Mouse (Mus musculus) limb, embryonic 14.5 days (tissue): ENCODE measurements at regions not wholly inside any gene's neighbourhood (a gene's known extent, or its start where the extent isn't known, plus 50 kb on each side); places are given as distances from the start of the nearest gene placed in this dataset.

ENCODE experiments used
- ATAC-seq: fragments of 200-750 bp; cut with Nextera tagmentation; 2 replicates; pipeline ENCODE4 v1.8.0; 2017; ENCODE audit warnings: low read depth, moderate number of reproducible peaks, moderate TSS enrichment; ENCODE audit not compliant: low FRiP score
- DNase-seq: peaks from one replicate; pipeline ENCODE4 v3.0.0-alpha.2; 2015; ENCODE audit warnings: low spot score
- H3K27ac ChIP-seq: fragments of 300-500 bp; sonication (generic); replicated peaks from 2 replicates; pipeline ENCODE4 v1.5.1; 2014; ENCODE audit warnings: low read depth, mild to moderate bottlenecking, low read length, moderate library complexity, mixed read lengths
- H3K27me3 ChIP-seq: fragments of 300-500 bp; sonication (generic); 2 replicates; pipeline ENCODE4 v1.6.1; 2014; ENCODE audit warnings: low read length, mixed read lengths; ENCODE audit not compliant: control insufficient read depth, insufficient read depth
- H3K36me3 ChIP-seq: fragments of 300-500 bp; sonication (generic); 2 replicates; pipeline ENCODE4 v1.6.1; 2014; ENCODE audit warnings: mild to moderate bottlenecking, low read length, moderate library complexity, mixed read lengths; ENCODE audit not compliant: control insufficient read depth, insufficient read depth
- H3K4me1 ChIP-seq: fragments of 300-500 bp; sonication (generic); 2 replicates; pipeline ENCODE4 v1.6.1; 2014; ENCODE audit warnings: antibody characterized with exemption, low read length, mixed read lengths; ENCODE audit not compliant: control insufficient read depth, insufficient read depth
- H3K4me2 ChIP-seq: fragments of 300-500 bp; sonication (generic); replicated peaks from 2 replicates; pipeline ENCODE4 v1.6.1; 2014; ENCODE audit warnings: low read depth, mild to moderate bottlenecking, low read length, moderate library complexity; ENCODE audit not compliant: severe bottlenecking
- H3K4me3 ChIP-seq: fragments of 300-500 bp; sonication (generic); replicated peaks from 2 replicates; pipeline ENCODE4 v1.5.1; 2014; ENCODE audit warnings: low read length
- H3K9ac ChIP-seq: fragments of 300-500 bp; sonication (generic); 2 replicates; pipeline ENCODE4 v1.6.1; 2014; ENCODE audit warnings: mild to moderate bottlenecking, low read depth, low read length, moderate library complexity; ENCODE audit not compliant: severe bottlenecking
- H3K9me3 ChIP-seq: fragments of 300-500 bp; sonication (generic); 2 replicates; pipeline ENCODE4 v1.6.1; 2016; ENCODE audit warnings: low read length; ENCODE audit not compliant: control insufficient read depth
- POLR2A ChIP-seq: fragments of 200-500 bp; IDR thresholded peaks from 2 replicates; pipeline ENCODE4 v1.8.0; 2012; ENCODE audit warnings: inconsistent platforms, mild to moderate bottlenecking, moderate library complexity, borderline replicate concordance; ENCODE audit not compliant: insufficient read depth, insufficient read length; ENCODE audit errors: extremely low read depth
- WGBS: fragments of 180-500 bp; shearing (Covaris S2); extraction: QIAGEN DNeasy Blood & Tissue Kit; methylation state at CpG from one replicate; pipeline ENCODE4 v1.1.7; 2014; 5-methylcytosine and 5-hydroxymethylcytosine counted together

- Histone ChIP-seq H3K9ac (no peak overlapping the region), H3K4me3 (no peak overlapping the region), H3K4me2 (no peak overlapping the region), H3K27ac (no peak overlapping the region), H3K27me3 (no peaks in the 10 kb centered on the region), H3K36me3 (no peaks in the 10 kb centered on the region), H3K9me3 (no peaks in the 10 kb centered on the region), H3K4me1 (no peaks in the 10 kb centered on the region)
- no peak for TF ChIP-seq POLR2A
- WGBS: 81% methylated on average over 4 of the region's 4 CpGs
- no peak for ATAC-seq
- DNase-seq: no peak
Observed at GRCm38 (mm10) chr9:112560226-112560625, 324.5 kb upstream of the Arpp21 start.

GRCm38 (mm10) chr9:112537924-112538323 is 302.2 kb upstream of the Arpp21 start:
- Histone ChIP-seq H3K27ac (no peak overlapping the region), H3K4me2 (no peak overlapping the region), H3K4me3 (no peak overlapping the region), H3K27me3 (no peaks in the 10 kb centered on the region), H3K4me1 (no peaks in the 10 kb centered on the region), H3K36me3 (no peaks in the 10 kb centered on the region), H3K9ac (no peak overlapping the region), H3K9me3 (no peaks in the 10 kb centered on the region)
- ATAC-seq: no peak
- DNase-seq: no peak
- no peak for TF ChIP-seq POLR2A
- 84% methylated on average over 2 of the region's 2 CpGs for WGBS

GRCm38 (mm10) chr9:112525377-112525776 is 289.6 kb upstream of the Arpp21 start:
- TF ChIP-seq POLR2A: no peak
- H3K36me3 ChIP-seq: no peaks in the 10 kb centered on the region
- no peaks in the 10 kb centered on the region for H3K4me1 ChIP-seq
- 85% methylated on average over 5 of the region's 5 CpGs for whole genome bisulfite sequencing
- H3K9ac ChIP-seq: no peak overlapping the region
- H3K27me3 ChIP-seq: no peaks in the 10 kb centered on the region
- H3K4me2 ChIP-seq: no peak overlapping the region
- H3K27ac ChIP-seq: no peak overlapping the region
- DNase-seq (no peak), ATAC-seq (no peak)
- no peak overlapping the region for H3K4me3 ChIP-seq
- no peaks in the 10 kb centered on the region for H3K9me3 ChIP-seq

DNA sequence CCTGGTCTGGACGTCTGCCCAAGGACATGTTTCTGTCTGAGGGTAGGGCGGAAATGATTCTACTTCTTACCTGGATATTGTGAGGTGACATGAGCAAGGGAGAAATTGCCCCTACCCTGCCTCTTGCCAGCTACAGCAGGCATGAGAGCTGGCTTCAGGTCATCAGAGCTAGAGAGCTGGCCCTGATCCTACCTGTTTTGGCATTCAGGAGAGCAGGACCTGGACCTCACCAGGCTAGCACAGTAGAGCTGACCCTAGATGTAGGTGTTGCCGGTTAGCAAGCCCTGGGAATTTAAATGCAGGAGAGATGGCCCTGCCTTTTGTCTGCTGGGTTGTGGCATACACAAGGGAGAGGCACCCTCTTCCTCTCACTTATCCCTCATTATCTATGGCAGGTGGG is 287.5 kb upstream of the Arpp21 start:
- no peak for ATAC-seq
- H3K9me3 ChIP-seq: no peaks in the 10 kb centered on the region
- WGBS: 79% methylated on average over 3 of the region's 3 CpGs
- no peaks in the 10 kb centered on the region for H3K4me1 ChIP-seq
- TF ChIP-seq POLR2A: no peak
- no peak overlapping the region for H3K4me2 ChIP-seq
- DNase-seq: no peak
- H3K4me3 ChIP-seq: no peak overlapping the region
- no peak overlapping the region for H3K27ac ChIP-seq
- H3K27me3 ChIP-seq: no peaks in the 10 kb centered on the region
- H3K9ac ChIP-seq: no peak overlapping the region
- no peaks in the 10 kb centered on the region for H3K36me3 ChIP-seq

- DNase-seq (no peak), ATAC-seq (no peak)
- H3K27ac ChIP-seq: no peak overlapping the region
- H3K4me3 ChIP-seq: no peak overlapping the region
- TF ChIP-seq POLR2A: no peak
- no peaks in the 10 kb centered on the region for H3K4me1 ChIP-seq
- H3K9ac ChIP-seq: no peak overlapping the region
- 57% methylated on average over 2 of the region's 2 CpGs for WGBS
- H3K4me2 ChIP-seq: no peak overlapping the region
- no peaks in the 10 kb centered on the region for H3K27me3 ChIP-seq
- H3K36me3 ChIP-seq: no peaks in the 10 kb centered on the region
- H3K9me3 ChIP-seq: no peaks in the 10 kb centered on the region
Observed at GRCm38 (mm10) chr9:112510716-112511115, 275.0 kb upstream of the Arpp21 start.

GRCm38 (mm10) chr9:112506871-112507270 is 271.1 kb upstream of the Arpp21 start:
- Histone ChIP-seq H3K9me3 (no peaks in the 10 kb centered on the region), H3K27ac (no peak overlapping the region), H3K4me1 (no peaks in the 10 kb centered on the region), H3K4me3 (no peak overlapping the region), H3K9ac (no peak overlapping the region), H3K36me3 (no peaks in the 10 kb centered on the region), H3K27me3 (no peaks in the 10 kb centered on the region), H3K4me2 (no peak overlapping the region)
- ATAC-seq: no peak
- TF ChIP-seq POLR2A: no peak
- WGBS: 53% methylated on average over 2 of the region's 2 CpGs
- DNase-seq: no peak
